Mouse (Mus musculus) MEL (cell line): ENCODE measurements around the gene Ttc34.

Experiments used
- CTCF ChIP-seq, 3 experiments: IDR thresholded peaks in 2 of 3; conservative IDR thresholded peaks in 1 of 3; 2 replicates each; pipeline ENCODE4 v1.5.1; 2011 to 2012; ENCODE audit warnings: low read length in 3 of 3, low read depth in 2 of 3, mild to moderate bottlenecking in 2 of 3, improper control_type of control experiment in 1 of 3, inconsistent platforms in 1 of 3, mixed read lengths in 1 of 3, moderate library complexity in 1 of 3; ENCODE audit not compliant: control insufficient read depth in 1 of 3, insufficient read depth in 1 of 3, poor library complexity in 1 of 3, severe bottlenecking in 1 of 3
- EP300 ChIP-seq, 2 experiments: IDR thresholded peaks; 2 replicates each; pipeline ENCODE4 v1.6.1; 2011; ENCODE audit warnings: improper control_type of control experiment in 2 of 2, low read length in 2 of 2, low read depth in 1 of 2, mild to moderate bottlenecking in 1 of 2
- POLR2A ChIP-seq, 2 experiments: IDR thresholded peaks; 2 replicates each; pipeline ENCODE4 v1.6.1; 2011 to 2012; ENCODE audit warnings: low read length in 2 of 2, mild to moderate bottlenecking in 2 of 2, control low read depth in 1 of 2, improper control_type of control experiment in 1 of 2, low read depth in 1 of 2, moderate library complexity in 1 of 2; ENCODE audit not compliant: control insufficient read depth in 1 of 2, insufficient read depth in 1 of 2, poor library complexity in 1 of 2

DNA sequence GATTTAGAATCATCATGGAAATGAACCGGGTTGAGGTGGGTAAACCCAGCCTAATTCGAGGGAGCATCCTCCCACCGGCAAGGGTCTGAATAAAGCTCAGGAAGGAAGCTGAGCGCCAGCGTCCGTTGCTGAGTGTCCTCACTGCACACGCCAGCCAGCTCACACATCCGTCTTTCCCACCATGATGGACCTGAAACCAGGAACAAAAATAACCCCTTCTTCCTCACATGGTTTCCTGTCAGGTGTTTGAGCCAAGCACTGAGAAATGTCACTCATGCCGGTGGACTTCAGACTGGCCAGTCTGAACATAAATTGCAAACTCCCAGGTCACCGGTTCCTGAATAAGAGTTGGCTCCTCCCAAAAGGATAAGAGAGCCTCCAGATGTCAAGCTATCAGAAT, 78.0 kb downstream of the Ttc34 start:
- no peak for TF ChIP-seq POLR2A (IDR thresholded peaks at IDR 0.05; ENCODE audit: control insufficient read depth in 1 of 2, insufficient read depth in 1 of 2, low read depth in 1 of 2, low read length in 2 of 2, poor library complexity in 1 of 2)
- no peak for TF ChIP-seq EP300 (IDR thresholded peaks at IDR 0.05; ENCODE audit: low read depth in 1 of 2, low read length in 2 of 2)
- TF ChIP-seq CTCF (IDR thresholded peaks at IDR 0.05 in 2 of 3, conservative IDR thresholded peaks at IDR 0.05 in 1 of 3; ENCODE audit: control insufficient read depth in 1 of 3, insufficient read depth in 1 of 3, low read depth in 2 of 3, low read length in 3 of 3, poor library complexity in 1 of 3, severe bottlenecking in 1 of 3), result no peak
